Mouse (Mus musculus) megakaryocyte-erythroid progenitor cell, adult 5 weeks (primary cell): ENCODE data around the gene Nubp2. TPM values are rescaled to one million over a fixed set of nuclear protein-coding genes. Genes with fewer than 3 reads are reported as not detected.

Source experiments
- polyA plus RNA-seq: library from polyadenylated mRNA; stranded (reverse); fragments of >175 nt; gene quantifications from 2 replicates; pipeline ENCODE4 v1.2.3, GENCODE M21; 2012

Nubp2 gene
- polyA plus RNA-seq = 90.9 and 102 TPM in 2 replicates

DNA sequence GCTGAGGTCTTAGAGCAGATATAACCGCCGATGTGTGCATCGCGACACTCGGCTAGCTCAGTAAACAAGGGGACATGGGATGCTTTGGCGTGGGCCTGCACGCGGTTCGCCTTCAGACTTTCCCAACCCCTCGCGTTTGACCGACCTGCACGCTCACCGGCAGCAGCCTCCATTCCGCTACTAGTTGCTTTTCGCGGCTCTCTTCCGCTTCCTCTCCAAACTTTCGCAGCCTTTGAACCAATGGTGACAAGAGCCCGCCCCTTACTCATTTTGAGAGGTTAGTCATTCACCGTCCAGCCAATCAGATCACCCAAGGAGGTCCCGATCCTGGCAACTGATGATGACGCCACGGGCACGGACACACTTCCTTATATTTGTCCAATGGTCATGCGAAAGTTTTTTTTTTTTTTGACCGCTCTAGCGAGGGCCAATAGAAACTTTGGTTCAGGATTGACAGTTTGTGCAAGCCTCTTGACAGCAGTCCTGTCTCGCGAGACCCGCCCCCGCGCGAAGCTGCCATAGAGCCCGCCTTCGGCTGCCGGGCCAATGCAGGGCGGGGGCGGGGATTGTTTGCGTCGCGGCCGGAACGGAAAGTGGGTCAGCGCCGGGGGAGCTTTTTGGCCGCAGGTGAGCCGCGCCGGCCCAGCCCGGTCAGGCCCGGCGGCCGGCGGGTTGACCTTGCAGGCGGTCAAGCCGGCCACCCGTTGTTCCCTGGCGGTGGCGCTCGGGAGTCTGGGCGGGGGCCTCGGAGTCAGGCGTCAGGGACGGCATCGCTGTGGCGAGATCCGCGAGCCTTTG, at the start of gene Nubp2, which contains the start of gene Spsb3:
Nubp2 (minus strand) TSS at position 216 of the 798 bp plus-strand sequence.
Spsb3 (plus strand) TSS at position 510 of the 798 bp plus-strand sequence.

DNA sequence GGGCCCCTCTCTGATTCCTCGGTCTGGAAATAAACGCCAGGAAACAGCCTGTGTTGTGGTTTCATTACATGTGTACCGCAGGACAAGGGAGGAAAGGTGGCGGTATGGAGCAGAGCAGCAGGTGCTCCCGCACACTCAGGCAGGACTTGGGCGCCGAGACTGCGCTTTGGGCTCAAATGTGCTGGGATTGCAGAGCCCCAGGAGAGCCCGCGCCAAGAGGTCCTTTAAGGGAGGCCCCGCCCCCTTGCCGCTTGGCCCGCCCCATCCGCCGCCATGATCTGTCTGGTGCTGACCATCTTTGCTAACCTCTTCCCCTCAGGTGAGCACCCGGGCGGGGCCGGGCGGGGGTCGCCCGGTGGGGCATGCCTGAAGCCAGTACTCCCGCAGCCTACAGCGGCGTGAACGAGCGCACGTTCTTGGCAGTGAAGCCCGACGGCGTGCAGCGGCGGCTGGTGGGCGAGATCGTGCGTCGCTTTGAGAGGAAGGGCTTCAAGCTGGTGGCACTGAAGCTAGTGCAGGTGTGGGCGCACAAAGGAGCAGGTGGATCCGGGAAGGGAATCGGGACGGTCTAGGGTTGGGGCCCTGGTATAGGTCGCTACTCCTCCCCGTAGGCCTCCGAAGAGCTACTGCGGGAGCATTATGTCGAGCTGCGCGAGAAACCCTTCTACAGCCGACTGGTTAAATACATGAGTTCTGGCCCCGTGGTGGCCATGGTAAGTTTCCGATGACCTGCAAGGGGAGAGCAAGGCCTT, 10.3 kb upstream of the Nubp2 start, which contains the start of gene Nme3:
Nme3 (plus strand) TSS at position 260 of the 752 bp plus-strand sequence.

DNA sequence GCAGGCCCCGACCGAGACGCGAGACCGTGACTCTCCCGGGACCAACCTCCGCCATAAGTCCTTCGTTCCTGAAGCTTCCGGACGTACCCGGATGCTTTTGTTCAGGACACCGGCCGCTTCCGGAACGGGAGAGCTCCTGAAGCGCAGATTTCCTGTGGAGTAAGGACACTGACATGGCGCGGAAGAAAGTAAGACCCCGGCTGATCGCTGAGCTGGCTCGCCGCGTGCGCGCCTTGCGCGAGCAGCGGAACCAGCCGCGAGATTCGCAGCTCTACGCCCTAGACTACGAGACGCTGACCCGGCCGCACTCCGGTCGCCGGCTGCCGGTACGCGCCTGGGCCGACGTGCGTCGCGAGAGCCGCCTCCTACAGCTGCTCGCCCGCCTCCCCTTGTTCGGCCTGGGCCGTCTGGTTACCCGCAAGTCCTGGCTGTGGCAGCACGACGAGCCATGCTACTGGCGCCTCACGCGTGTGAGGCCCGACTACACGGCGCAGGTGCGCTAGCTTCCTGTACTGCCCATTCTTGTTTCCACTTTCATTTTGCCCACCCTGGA, 8.9 kb upstream of the Nubp2 start, which contains the start of the genes Eme2 and Mrps34:
Eme2 (minus strand) TSS at position 93 of the 553 bp plus-strand sequence.
Mrps34 (plus strand) TSS at position 122 of the 553 bp plus-strand sequence.

DNA sequence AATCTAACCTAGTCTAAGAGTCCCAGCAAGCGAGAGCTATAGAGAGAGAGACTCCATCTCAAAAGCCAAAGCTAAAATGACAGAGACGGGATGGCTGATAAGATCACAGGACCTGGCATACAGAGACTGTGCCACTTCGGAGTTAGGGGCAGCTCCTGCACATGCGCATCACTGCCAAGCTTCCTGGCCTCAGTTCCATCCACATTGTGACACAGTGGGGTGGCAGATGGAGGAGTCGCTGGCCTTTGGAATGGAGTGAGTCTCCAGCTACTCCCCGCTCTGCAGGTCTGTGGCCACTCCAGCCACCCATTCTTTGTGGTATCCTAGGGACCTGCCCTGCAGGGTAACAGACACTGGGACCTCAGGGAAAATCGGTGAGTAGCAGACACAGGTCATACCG, 20.4 kb downstream of the Nubp2 start, which contains the start of gene Igfals:
Igfals (plus strand) TSS at position 222 of the 400 bp plus-strand sequence.

DNA sequence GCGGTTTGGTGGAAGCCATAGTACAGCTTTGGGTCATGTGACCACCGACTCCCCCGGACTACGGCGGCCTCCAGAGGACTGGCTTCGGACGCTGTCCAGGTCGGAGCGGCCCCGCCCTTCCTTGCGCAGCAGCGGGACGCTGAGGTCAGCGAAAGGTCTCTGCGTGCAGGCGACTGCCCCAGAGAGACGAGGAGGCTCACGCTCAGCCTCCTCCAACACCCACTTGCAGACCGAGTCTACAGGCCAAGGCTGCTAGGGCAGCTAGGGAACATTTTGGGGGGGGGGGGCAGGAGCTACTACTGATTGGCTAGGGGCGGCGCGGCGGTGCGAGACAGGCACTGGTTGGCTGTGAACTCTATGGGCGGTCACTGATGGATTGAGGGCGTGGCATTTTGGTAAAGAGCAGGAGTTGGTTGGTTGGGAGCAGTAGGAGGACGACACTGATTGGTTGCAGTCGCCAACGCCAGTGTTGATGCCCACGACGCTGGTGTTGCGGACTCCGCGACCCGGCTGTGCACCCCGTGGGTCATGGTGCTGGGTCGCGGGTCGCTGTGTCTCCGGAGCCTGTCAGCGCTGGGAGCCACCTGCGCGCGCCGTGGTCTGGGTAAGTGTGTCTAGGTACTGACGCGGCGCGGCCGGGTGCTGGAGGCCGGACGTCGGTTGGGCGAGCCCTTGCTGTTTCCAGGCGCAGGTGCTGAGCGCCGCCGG, 35.9 kb downstream of the Nubp2 start, which contains the start of gene Fahd1:
Fahd1 (minus strand) TSS at position 300 of the 708 bp plus-strand sequence.

DNA sequence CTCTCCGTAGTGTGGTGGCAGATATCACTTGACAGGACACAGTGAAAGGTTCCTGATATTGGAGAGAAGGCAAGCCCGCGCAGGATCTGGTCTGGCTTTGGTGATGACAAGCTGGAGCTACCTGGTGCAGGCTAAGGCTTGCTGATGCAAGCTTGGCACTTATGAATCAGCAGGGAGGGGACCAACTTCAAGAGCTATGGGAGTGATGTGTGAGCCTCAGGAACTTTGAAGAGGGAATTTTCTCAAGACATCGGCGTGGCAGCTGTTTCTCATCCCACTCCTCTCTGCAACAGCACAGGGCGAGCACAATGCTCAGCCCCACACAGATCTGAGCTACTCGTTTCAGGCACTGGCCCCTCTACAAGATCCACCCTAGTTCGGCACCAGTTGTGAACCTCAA, 46.3 kb downstream of the Nubp2 start, which contains the start of gene Hagh:
Hagh (plus strand) TSS at position 302 of the 400 bp plus-strand sequence.

Other genes with a start within 250 kb of the Nubp2 start
- gene Slc9a3r2, start 236.0 kb downstream of the Nubp2 start, polyA plus RNA-seq = 6.3 and 8.8 TPM in 2 replicates
- 1.1 and 1.8 TPM in 2 replicates for gene Npw, start 227.9 kb downstream of the Nubp2 start, polyA plus RNA-seq
- 115 and 133 TPM in 2 replicates for gene Zfp598, start 216.7 kb downstream of the Nubp2 start, polyA plus RNA-seq
- gene Syngr3, start 196.4 kb downstream of the Nubp2 start, polyA plus RNA-seq = 0.09 and 0.17 TPM in 2 replicates
- 83.1 and 98.4 TPM in 2 replicates for gene Gfer, start 190.2 kb downstream of the Nubp2 start, polyA plus RNA-seq
- 1.4 and 1.9 TPM in 2 replicates for gene Noxo1, start 190.1 kb downstream of the Nubp2 start, polyA plus RNA-seq
- gene Tbl3, start 178.7 kb downstream of the Nubp2 start, polyA plus RNA-seq = 27.5 and 29.5 TPM in 2 replicates
- gene Rnf151, start 168.3 kb downstream of the Nubp2 start, polyA plus RNA-seq = 0.10 and 0.29 TPM in 2 replicates
- 3,004 and 3,175 TPM in 2 replicates for gene Rps2, start 168.2 kb downstream of the Nubp2 start, polyA plus RNA-seq
- gene Ndufb10, start 161.9 kb downstream of the Nubp2 start, polyA plus RNA-seq = 406 and 479 TPM in 2 replicates
- 0.62 and 0.84 TPM in 2 replicates for gene Rpl3l, start 158.5 kb downstream of the Nubp2 start, polyA plus RNA-seq
- 41.5 and 68.8 TPM in 2 replicates for gene Msrb1, start 149.7 kb downstream of the Nubp2 start, polyA plus RNA-seq
- gene Hs3st6, start 133.4 kb downstream of the Nubp2 start, polyA plus RNA-seq = 0.26 and 0.34 TPM in 2 replicates
- not detected in 2 replicates for gene Meiob, start 82.1 kb downstream of the Nubp2 start, polyA plus RNA-seq
- gene Hagh, start 46.2 kb downstream of the Nubp2 start, polyA plus RNA-seq = 23.5 and 28.8 TPM in 2 replicates
- gene Fahd1, start 36.0 kb downstream of the Nubp2 start, polyA plus RNA-seq = 4.0 and 4.1 TPM in 2 replicates
- 0.05 and 0.10 TPM in 2 replicates for gene Igfals, start 20.4 kb downstream of the Nubp2 start, polyA plus RNA-seq
- gene Spsb3, start 294 bp upstream of the Nubp2 start, polyA plus RNA-seq = 36.2 and 37.4 TPM in 2 replicates
- 16.0 and 16.9 TPM in 2 replicates for gene Eme2, start 8.7 kb upstream of the Nubp2 start, polyA plus RNA-seq
- gene Mrps34, start 8.8 kb upstream of the Nubp2 start, polyA plus RNA-seq = 84.7 and 84.8 TPM in 2 replicates
- 19.9 and 26.0 TPM in 2 replicates for gene Nme3, start 10.2 kb upstream of the Nubp2 start, polyA plus RNA-seq
- gene Mapk8ip3, start 50.6 kb upstream of the Nubp2 start, polyA plus RNA-seq = 47.5 and 84.7 TPM in 2 replicates
- 21.6 and 25.1 TPM in 2 replicates for gene Jpt2, start 74.3 kb upstream of the Nubp2 start, polyA plus RNA-seq
- 23.0 and 36.4 TPM in 2 replicates for gene Cramp1l, start 129.4 kb upstream of the Nubp2 start, polyA plus RNA-seq
- gene Ift140, start 129.7 kb upstream of the Nubp2 start, polyA plus RNA-seq = 12.2 and 12.3 TPM in 2 replicates
- gene Tmem204, start 197.2 kb upstream of the Nubp2 start, polyA plus RNA-seq = not detected in 2 replicates
- gene Telo2, start 229.6 kb upstream of the Nubp2 start, polyA plus RNA-seq = 38.2 and 47.2 TPM in 2 replicates
- gene Ptx4, start 234.4 kb upstream of the Nubp2 start, polyA plus RNA-seq = 0.05 TPM in 1 of 2 replicates, not detected in the other
- gene Clcn7, start 247.0 kb upstream of the Nubp2 start, polyA plus RNA-seq = 20.5 and 22.9 TPM in 2 replicates